ENCODE assay signal across 10 mouse cellular contexts in the genomic region with DNA sequence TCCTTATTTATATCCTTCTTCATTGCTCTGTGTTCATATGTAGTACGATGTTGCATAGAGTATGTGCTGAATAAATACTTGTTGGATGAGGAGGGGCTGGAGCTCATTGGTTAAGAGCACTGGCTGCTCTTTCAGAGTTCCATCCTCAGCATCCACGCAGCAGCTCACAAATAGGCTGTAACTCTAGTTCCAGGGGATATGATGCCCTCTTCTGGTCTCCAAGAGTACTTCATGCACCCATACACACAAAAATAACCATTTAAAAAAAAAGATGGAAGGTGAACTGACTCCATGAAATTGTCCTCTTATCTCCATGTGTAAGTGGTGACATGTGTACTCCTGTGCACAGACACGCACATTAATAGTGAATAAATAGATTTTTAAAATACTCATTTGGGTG. TPM values are rescaled to one million over a fixed set of nuclear protein-coding genes. Genes with fewer than 3 reads are reported as not detected.
DNase-seq lines count a peak whose midpoint lies in the region; ATAC-seq and TF ChIP-seq lines count a peak whose summit lies in the region.
"Had no signal": no experiment of that assay in that cellular context is flagged by ENCODE, and none has a peak within 500 bp of the region (broad histone marks: within the 10 kb centered on the region; RNA-seq: fewer than 3 reads in every experiment).

No protein-coding gene starts in this region.

- H3K4me3 ChIP-seq in left cerebral cortex, adult 2 months = no peak overlapping the region
- no peak overlapping the region for H3K4me3 ChIP-seq in E14TG2a.4 (replicated peaks; ENCODE audit: low read length)
- H3K4me3 ChIP-seq: heart, embryonic 15.5 days; myocyte had no signal

- 0 out of 2 replicates have a peak, but pooled peaks have one; percentile 37 for ATAC-seq in erythroblast, adult 5-6 weeks (replicated peaks; ENCODE audit: low FRiP score, poor library complexity, severe bottlenecking)

- intact Hi-C loops in left cerebral cortex, adult 2 months (cut with DNase I) = no loop called here
- intact Hi-C loops in left cerebral cortex, postnatal 4 days (cut with DNase I) = no loop called here

- TF ChIP-seq CTCF in left cerebral cortex, adult 2 months (IDR thresholded peaks at IDR 0.05) = peak; percentile 43
- peak; percentile 40 for TF ChIP-seq CTCF in E14TG2a.4 (conservative IDR thresholded peaks at IDR 0.05; ENCODE audit: low read length)

- no peaks in the 10 kb centered on the region for H3K9me3 ChIP-seq in E14TG2a.4 (ENCODE audit: low read length)
- H3K9me3 ChIP-seq: heart, embryonic 15.5 days had no signal

- H3K36me3 ChIP-seq in E14TG2a.4 (ENCODE audit: insufficient read depth, low read length) = peaks cover 9% of the 10 kb centered on the region; the same call in 1 of the 2 replicates
- H3K36me3 ChIP-seq: heart, embryonic 15.5 days had no signal

- no peak overlapping the region for H3K27ac ChIP-seq in left cerebral cortex, adult 2 months
- H3K27ac ChIP-seq: heart, embryonic 15.5 days had no signal

- peak; percentile 22 for DNase-seq in cerebellum, adult 9-10 months
- DNase-seq in cerebellum, postnatal 4 days (ENCODE audit: low spot score in 2 of 2) = no peak
- no peak for DNase-seq in left cerebral cortex, adult 2 months (ENCODE audit: extremely low spot score in 1 of 2, low spot score in 2 of 2)
- DNase-seq in left cerebral cortex, postnatal 4 days = no peak
- DNase-seq in adrenal gland, adult 18-20 months (ENCODE audit: low spot score in 2 of 2) = no peak
- no peak for DNase-seq in ovary, postnatal 36 days (ENCODE audit: low spot score)

- no peaks in the 10 kb centered on the region for H3K27me3 ChIP-seq in E14TG2a.4 (ENCODE audit: insufficient read depth, low read length)
- H3K27me3 ChIP-seq: heart, embryonic 15.5 days had no signal

- H3K4me1 ChIP-seq in E14TG2a.4 (replicated peaks; ENCODE audit: low read depth, low read length) = peaks cover 18% of the 10 kb centered on the region

RNA-seq across cellular contexts. Expression of a gene that starts 3.8 kb away (rescaled TPM):
- total RNA-seq in left cerebral cortex, adult 2 months (2021) = 100 to 1,000 TPM; 109 to 113 TPM
- total RNA-seq in left cerebral cortex, postnatal 4 days (2021) = 10 to 100 TPM; 79.8 to 81.2 TPM
- total RNA-seq in erythroblast, adult 5-6 weeks (2015; ENCODE audit: low replicate concordance) = 146 and 177 TPM in 2 replicates
- 200 and 207 TPM in 2 replicates for total RNA-seq in erythroblast, adult 5-6 weeks (2017; ENCODE audit: low replicate concordance)
- 10 to 100 TPM; 52.4 to 54.4 TPM for total RNA-seq in adrenal gland, adult 18-20 months (2021)

RNA-seq across cellular contexts. Expression of a gene that starts 28.7 kb away (rescaled TPM):
- 1 to 10 TPM; 7.7 to 9.3 TPM for total RNA-seq in left cerebral cortex, adult 2 months (2021)
- total RNA-seq in left cerebral cortex, postnatal 4 days (2021) = 10 to 100 TPM; 10.9 to 12.9 TPM
- 4.8 and 5.4 TPM in 2 replicates for total RNA-seq in erythroblast, adult 5-6 weeks (2015; ENCODE audit: low replicate concordance)
- 3.6 and 4.5 TPM in 2 replicates for total RNA-seq in erythroblast, adult 5-6 weeks (2017; ENCODE audit: low replicate concordance)
- total RNA-seq in adrenal gland, adult 18-20 months (2021) = under 1 TPM; 0.54 to 0.76 TPM

RNA-seq across cellular contexts. Expression of a gene that starts 31.0 kb away (rescaled TPM):
- 10 to 100 TPM; 30.9 to 35.1 TPM for total RNA-seq in left cerebral cortex, adult 2 months (2021)
- total RNA-seq in left cerebral cortex, postnatal 4 days (2021) = 10 to 100 TPM; 24.0 to 29.0 TPM
- total RNA-seq in erythroblast, adult 5-6 weeks (2015; ENCODE audit: low replicate concordance) = 16.1 and 20.2 TPM in 2 replicates
- 7.1 and 18.2 TPM in 2 replicates for total RNA-seq in erythroblast, adult 5-6 weeks (2017; ENCODE audit: low replicate concordance)
- 10 to 100 TPM; 41.9 to 56.9 TPM for total RNA-seq in adrenal gland, adult 18-20 months (2021)

RNA-seq across cellular contexts. Expression of a gene that starts 42.7 kb away (rescaled TPM):
- 10 to 100 TPM; 26.3 TPM for total RNA-seq in left cerebral cortex, adult 2 months (2021)
- total RNA-seq in left cerebral cortex, postnatal 4 days (2021) = 10 to 100 TPM; 56.2 to 65.4 TPM
- total RNA-seq in erythroblast, adult 5-6 weeks (2015; ENCODE audit: low replicate concordance) = not detected in 2 replicates
- 1.8 TPM in 1 of 2 replicates, not detected in the other for total RNA-seq in erythroblast, adult 5-6 weeks (2017; ENCODE audit: low replicate concordance)
- 1 to 10 TPM; 2.0 to 2.6 TPM for total RNA-seq in adrenal gland, adult 18-20 months (2021)

RNA-seq across cellular contexts. Expression of a gene that starts 47.8 kb away (rescaled TPM):
- total RNA-seq in left cerebral cortex, adult 2 months (2021) = 10 to 100 TPM; 76.4 to 84.1 TPM
- 10 to 100 TPM; 63.8 to 69.8 TPM for total RNA-seq in left cerebral cortex, postnatal 4 days (2021)
- 399 and 555 TPM in 2 replicates for total RNA-seq in erythroblast, adult 5-6 weeks (2015; ENCODE audit: low replicate concordance)
- 691 and 1,009 TPM in 2 replicates for total RNA-seq in erythroblast, adult 5-6 weeks (2017; ENCODE audit: low replicate concordance)
- 10 to 100 TPM; 57.4 to 63.1 TPM for total RNA-seq in adrenal gland, adult 18-20 months (2021)
